Mouse (Mus musculus) midbrain, embryonic 10.5 days (tissue): ENCODE measurements around the gene Lig3. TPM values are rescaled to one million over a fixed set of nuclear protein-coding genes. Genes with fewer than 3 reads are reported as not detected.

ENCODE experiments used
- DNase-seq: peaks from one replicate; pipeline ENCODE4 v3.0.0-alpha.2; 2017; ENCODE audit warnings: low spot score
- H3K27ac ChIP-seq: fragments of 300-500 bp; sonication (generic); replicated peaks from 2 replicates; pipeline ENCODE4 v1.5.1; 2016; ENCODE audit warnings: mild to moderate bottlenecking
- H3K27me3 ChIP-seq: fragments of 300-500 bp; sonication (generic); 2 replicates; pipeline ENCODE4 v1.6.1; 2016; ENCODE audit warnings: low read depth, mild to moderate bottlenecking; ENCODE audit not compliant: poor library complexity, severe bottlenecking
- H3K36me3 ChIP-seq: fragments of 300-500 bp; sonication (generic); 2 replicates; pipeline ENCODE4 v1.6.1; 2016; ENCODE audit warnings: mild to moderate bottlenecking, moderate library complexity
- H3K4me1 ChIP-seq: fragments of 300-500 bp; sonication (generic); 2 replicates; pipeline ENCODE4 v1.6.1; 2016
- H3K4me3 ChIP-seq: fragments of 300-500 bp; sonication (generic); 2 replicates; pipeline ENCODE4 v1.5.1; 2016; ENCODE audit warnings: mild to moderate bottlenecking, moderate library complexity
- H3K9me3 ChIP-seq: fragments of 300-500 bp; sonication (generic); replicated peaks from 2 replicates; pipeline ENCODE4 v1.6.1; 2016; ENCODE audit warnings: mild to moderate bottlenecking
- WGBS: fragments of 180-500 bp; shearing (Covaris S2); methylation state at CpG from one replicate; pipeline ENCODE4 v1.1.7; 2016; 5-methylcytosine and 5-hydroxymethylcytosine counted together
- polyA plus RNA-seq: library from polyadenylated mRNA; unstranded; fragments of >200 nt; fragmentation: Nextera tagmentation; extraction: Ambion mirVana; gene quantifications from 2 replicates; pipeline ENCODE4 v1.2.1, GENCODE M21; 2016

Gene Lig3
- polyA plus RNA-seq, result 41.1 and 47.2 TPM in 2 replicates

GRCm38 (mm10) chr11:82780983-82781903 is at the start of gene Lig3:
Gene Lig3 (plus strand): TSS chr11:82781108.
- Histone ChIP-seq H3K27ac (peak within 1 kb of the TSS; percentile 98), H3K4me3 (peak within 1 kb of the TSS; percentile 93), H3K4me1 (peaks cover 21% of the 10 kb centered on the region), H3K9me3 (no peaks in the 10 kb centered on the region), H3K36me3 (peaks cover 32% of the 10 kb centered on the region), H3K27me3 (no peaks in the 10 kb centered on the region)
- peak; percentile 93 for DNase-seq
- WGBS, result under 1% methylated on average over 90 of the region's 90 CpGs

GRCm38 (mm10) chr11:82734227-82734626 is 46.7 kb upstream of the Lig3 start:
- Histone ChIP-seq H3K27me3 (no peaks in the 10 kb centered on the region), H3K4me1 (no peaks in the 10 kb centered on the region), H3K36me3 (no peaks in the 10 kb centered on the region), H3K9me3 (no peaks in the 10 kb centered on the region), H3K27ac (no peak overlapping the region), H3K4me3 (no peak overlapping the region)
- DNase-seq, result no peak

- Histone ChIP-seq H3K4me3 (no peak overlapping the region), H3K36me3 (no peaks in the 10 kb centered on the region), H3K4me1 (no peaks in the 10 kb centered on the region), H3K27me3 (no peaks in the 10 kb centered on the region), H3K9me3 (no peaks in the 10 kb centered on the region), H3K27ac (no peak overlapping the region)
- DNase-seq, result no peak
These were observed 41.9 kb upstream of the Lig3 start for GRCm38 (mm10) chr11:82739006-82739405.

GRCm38 (mm10) chr11:82746138-82746537 is 34.8 kb upstream of the Lig3 start:
- H3K27me3 ChIP-seq, result no peaks in the 10 kb centered on the region
- no peak for DNase-seq
- no peak overlapping the region for H3K27ac ChIP-seq
- no peak overlapping the region for H3K4me3 ChIP-seq
- H3K4me1 ChIP-seq, result no peaks in the 10 kb centered on the region
- no peaks in the 10 kb centered on the region for H3K36me3 ChIP-seq
- WGBS, result 35% methylated on average over 6 of the region's 6 CpGs
- no peaks in the 10 kb centered on the region for H3K9me3 ChIP-seq

GRCm38 (mm10) chr11:82746857-82747366 is 34.0 kb upstream of the Lig3 start:
- no peak overlapping the region for H3K4me3 ChIP-seq
- no peaks in the 10 kb centered on the region for H3K36me3 ChIP-seq
- no peaks in the 10 kb centered on the region for H3K4me1 ChIP-seq
- no peaks in the 10 kb centered on the region for H3K9me3 ChIP-seq
- H3K27ac ChIP-seq, result no peak overlapping the region
- 86% methylated on average over 8 of the region's 8 CpGs for WGBS
- H3K27me3 ChIP-seq, result no peaks in the 10 kb centered on the region
- no peak for DNase-seq

- Histone ChIP-seq H3K27ac (no peak overlapping the region), H3K4me1 (no peaks in the 10 kb centered on the region), H3K27me3 (no peaks in the 10 kb centered on the region), H3K36me3 (no peaks in the 10 kb centered on the region), H3K4me3 (no peak overlapping the region), H3K9me3 (no peaks in the 10 kb centered on the region)
- DNase-seq, result no peak
- WGBS, result 73% methylated on average over 6 of the region's 6 CpGs
These were observed 28.4 kb upstream of the Lig3 start for GRCm38 (mm10) chr11:82752349-82753115.

GRCm38 (mm10) chr11:82755919-82756318 is 25.0 kb upstream of the Lig3 start:
- no peaks in the 10 kb centered on the region for H3K4me1 ChIP-seq
- 92% methylated on average over 1 of the region's 1 CpGs for WGBS
- no peaks in the 10 kb centered on the region for H3K27me3 ChIP-seq
- H3K36me3 ChIP-seq, result no peaks in the 10 kb centered on the region
- H3K4me3 ChIP-seq, result no peak overlapping the region
- no peak overlapping the region for H3K27ac ChIP-seq
- DNase-seq, result no peak
- no peaks in the 10 kb centered on the region for H3K9me3 ChIP-seq

- Histone ChIP-seq H3K4me3 (no peak overlapping the region), H3K36me3 (peaks cover 12% of the 10 kb centered on the region; the same call in 1 of the 2 replicates), H3K27me3 (no peaks in the 10 kb centered on the region), H3K27ac (no peak overlapping the region), H3K9me3 (peaks cover 4% of the 10 kb centered on the region; the same call in 1 of the 2 replicates), H3K4me1 (peaks cover 24% of the 10 kb centered on the region)
- DNase-seq, result no peak
- 88% methylated on average over 6 of the region's 6 CpGs for WGBS
These were observed 18.6 kb upstream of the Lig3 start for GRCm38 (mm10) chr11:82762286-82762829.

GRCm38 (mm10) chr11:82763261-82763660 is 17.6 kb upstream of the Lig3 start:
- Histone ChIP-seq H3K27ac (peak overlapping the region; percentile 91), H3K36me3 (peaks cover 16% of the 10 kb centered on the region), H3K4me1 (peaks cover 24% of the 10 kb centered on the region), H3K27me3 (no peaks in the 10 kb centered on the region), H3K4me3 (peak overlapping the region; percentile 99), H3K9me3 (peaks cover 4% of the 10 kb centered on the region; the same call in 1 of the 2 replicates)
- 14% methylated on average over 4 of the region's 4 CpGs for WGBS
- no peak for DNase-seq

GRCm38 (mm10) chr11:82763742-82764437 is 17.0 kb upstream of the Lig3 start, which contains the start of the genes Cct6b and Zfp830:
Gene Cct6b (minus strand): TSS chr11:82764321.
Gene Zfp830 (plus strand): TSS chr11:82764345.
- peak; percentile 93 for DNase-seq
- Histone ChIP-seq H3K9me3 (peaks cover 4% of the 10 kb centered on the region; the same call in 1 of the 2 replicates), H3K4me3 (peak within 1 kb of the TSS; percentile 99), H3K4me1 (peaks cover 24% of the 10 kb centered on the region), H3K36me3 (peaks cover 23% of the 10 kb centered on the region), H3K27ac (peak within 1 kb of the TSS; percentile 91), H3K27me3 (no peaks in the 10 kb centered on the region)
- WGBS, result under 1% methylated on average over 44 of the region's 44 CpGs

- WGBS, result under 1% methylated on average over 28 of the region's 28 CpGs
- peak overlapping the region; percentile 99 for H3K4me3 ChIP-seq
- peaks cover 4% of the 10 kb centered on the region; the same call in 1 of the 2 replicates for H3K9me3 ChIP-seq
- peaks cover 28% of the 10 kb centered on the region for H3K36me3 ChIP-seq
- no peaks in the 10 kb centered on the region for H3K27me3 ChIP-seq
- no peak for DNase-seq
- H3K27ac ChIP-seq, result peak overlapping the region; percentile 91
- H3K4me1 ChIP-seq, result peaks cover 24% of the 10 kb centered on the region
These were observed 16.4 kb upstream of the Lig3 start for GRCm38 (mm10) chr11:82764438-82764924.

GRCm38 (mm10) chr11:82780134-82780533 is 774 bp upstream of the Lig3 start:
- WGBS, result 73% methylated on average over 5 of the region's 5 CpGs
- DNase-seq, result no peak
- H3K4me1 ChIP-seq, result peaks cover 21% of the 10 kb centered on the region
- H3K27me3 ChIP-seq, result no peaks in the 10 kb centered on the region
- peaks cover 20% of the 10 kb centered on the region for H3K36me3 ChIP-seq
- H3K27ac ChIP-seq, result peak overlapping the region; percentile 98
- H3K4me3 ChIP-seq, result peak overlapping the region; percentile 93
- no peaks in the 10 kb centered on the region for H3K9me3 ChIP-seq
